Mouse (Mus musculus) neural tube, postnatal 0 days (tissue): ENCODE measurements around the gene Mettl5. TPM values are rescaled to one million over a fixed set of nuclear protein-coding genes. Genes with fewer than 3 reads are reported as not detected.

Experiments used
- polyA plus RNA-seq: library from polyadenylated mRNA; unstranded; fragments of >200 nt; fragmentation: Nextera tagmentation; extraction: Ambion mirVana; gene quantifications from 2 replicates; pipeline ENCODE4 v1.2.1, GENCODE M21; 2015

The Mettl5 gene
- polyA plus RNA-seq: 35.0 and 36.2 TPM in 2 replicates

GRCm38 (mm10) chr2:69885451-69886305 is at the start of gene Mettl5:
Gene Mettl5 (minus strand): TSS chr2:69885615.

DNA sequence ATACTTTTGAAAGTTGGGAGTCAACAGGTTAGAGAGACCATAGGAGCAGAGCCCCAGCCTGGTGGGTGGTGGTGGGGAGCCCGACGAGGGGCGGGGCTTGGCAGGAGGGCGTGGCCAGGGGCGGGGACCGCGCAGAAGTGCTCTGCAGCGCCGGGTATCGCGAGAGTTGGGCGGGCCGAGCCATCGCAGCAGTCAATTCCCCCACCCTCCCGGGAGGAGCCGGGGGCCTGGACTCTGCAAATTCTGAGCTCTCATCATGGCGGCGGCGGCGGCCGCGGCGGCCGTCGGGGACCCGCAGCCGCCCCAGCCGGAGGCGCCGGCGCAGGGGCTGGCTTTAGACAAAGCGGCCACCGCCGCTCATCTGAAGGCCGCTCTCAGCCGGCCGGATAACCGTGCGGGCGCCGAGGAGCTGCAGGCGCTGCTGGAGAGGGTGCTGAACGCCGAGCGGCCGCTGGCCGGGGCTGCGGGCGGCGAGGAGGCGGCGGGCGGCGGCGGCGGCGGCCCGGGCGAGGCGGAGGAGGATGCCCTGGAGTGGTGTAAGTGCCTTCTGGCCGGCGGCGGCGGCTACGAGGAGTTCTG is 11.7 kb upstream of the Mettl5 start, which contains the start of gene Ubr3:
Gene Ubr3, plus strand, starts transcription at position 208 of the 579 bp plus-strand sequence.

GRCm38 (mm10) chr2:69861485-69862091 is 23.8 kb downstream of the Mettl5 start, which contains the start of gene Ssb:
Gene Ssb (plus strand): TSS chr2:69861562.

DNA sequence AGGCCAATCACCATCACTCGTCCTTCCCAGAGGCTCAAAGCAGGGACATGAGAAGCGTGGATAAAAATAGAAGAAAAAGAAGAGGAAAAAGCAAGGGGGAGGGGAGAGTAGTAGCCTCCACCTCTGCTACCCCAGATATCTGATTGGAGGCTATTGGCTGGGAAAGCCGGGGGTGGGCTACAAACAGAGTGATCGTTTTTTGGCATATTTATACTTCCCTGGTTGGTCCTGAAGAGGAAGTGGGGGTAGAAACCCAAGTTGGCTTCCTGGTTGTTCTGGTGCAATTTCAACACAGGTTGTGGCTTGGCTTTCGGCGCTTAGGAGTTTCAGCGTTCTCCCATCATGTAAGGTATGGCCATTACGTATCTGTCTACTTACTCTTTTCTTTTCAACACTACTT is 63.7 kb downstream of the Mettl5 start, which contains the start of gene Klhl23:
Gene Klhl23, plus strand, starts transcription at position 234 of the 400 bp plus-strand sequence.

Other genes with a start within 250 kb of the Mettl5 start
- gene Bbs5, start 238.4 kb downstream of the Mettl5 start, polyA plus RNA-seq: 27.0 and 35.7 TPM in 2 replicates
- gene Klhl41, start 215.5 kb downstream of the Mettl5 start, polyA plus RNA-seq: 0.21 TPM in 1 of 2 replicates, not detected in the other
- gene Fastkd1, start 172.1 kb downstream of the Mettl5 start, polyA plus RNA-seq: 12.5 and 13.2 TPM in 2 replicates
- gene Ppig, start 163.1 kb downstream of the Mettl5 start, polyA plus RNA-seq: 111 and 131 TPM in 2 replicates
- gene Ccdc173, start 96.0 kb downstream of the Mettl5 start, polyA plus RNA-seq: 2.2 and 2.8 TPM in 2 replicates
- 27.9 and 31.7 TPM in 2 replicates for gene Phospho2, start 96.0 kb downstream of the Mettl5 start, polyA plus RNA-seq
- 81.1 and 90.5 TPM in 2 replicates for gene Klhl23, start 63.7 kb downstream of the Mettl5 start, polyA plus RNA-seq
- 246 and 267 TPM in 2 replicates for gene Ssb, start 24.1 kb downstream of the Mettl5 start, polyA plus RNA-seq
- 15.2 and 16.7 TPM in 2 replicates for gene Ubr3, start 11.6 kb upstream of the Mettl5 start, polyA plus RNA-seq
- 0.31 and 0.43 TPM in 2 replicates for gene Myo3b, start 153.5 kb upstream of the Mettl5 start, polyA plus RNA-seq